Mouse (Mus musculus) spleen, adult 2 months (tissue): ENCODE measurements around the gene Stpg3.

Experiments used
- CTCF ChIP-seq: fragments of 200-500 bp; IDR thresholded peaks from 2 replicates; pipeline ENCODE4 v1.5.1; 2011; ENCODE audit warnings: mild to moderate bottlenecking, inconsistent platforms; ENCODE audit not compliant: insufficient read depth, insufficient read length, insufficient replicate concordance; ENCODE audit errors: extremely low read depth
- POLR2A ChIP-seq: fragments of 200-500 bp; IDR thresholded peaks from 2 replicates; pipeline ENCODE4 v1.6.1; 2011; ENCODE audit warnings: low read depth, low read length, inconsistent platforms

DNA sequence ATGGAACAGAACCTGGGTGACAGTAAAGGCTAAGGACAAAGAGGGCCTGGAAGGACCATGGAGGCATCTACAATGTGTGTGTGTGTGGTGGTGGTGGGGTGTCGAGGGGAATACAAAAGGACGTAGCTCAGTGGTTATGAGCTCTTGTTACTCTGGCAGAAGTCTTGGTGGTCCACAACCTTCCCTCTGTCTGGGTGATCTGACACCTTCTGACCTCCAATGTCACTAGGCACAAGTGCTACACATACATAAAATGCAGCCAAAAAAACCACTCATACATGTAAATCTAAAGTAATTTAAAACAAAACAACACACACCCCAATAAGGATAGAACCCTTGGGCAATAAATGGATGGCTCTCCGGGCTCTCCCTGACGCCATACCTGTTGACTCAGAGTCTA is 13.0 kb upstream of the Stpg3 start:
- TF ChIP-seq CTCF: no peak
- no peak for TF ChIP-seq POLR2A
